Mouse (Mus musculus) cerebellum, adult (tissue): Measurements from ENCODE around the gene Hnf1b.

Source experiments
- ATAC-seq: cut with Nextera tagmentation; 2 replicates; pipeline ENCODE4 v1.9.2; 2017; ENCODE audit warnings: mild to moderate bottlenecking, moderate library complexity, mixed read lengths; ENCODE audit not compliant: insufficient number of reproducible peaks, low FRiP score, low TSS enrichment

Hnf1b gene

DNA sequence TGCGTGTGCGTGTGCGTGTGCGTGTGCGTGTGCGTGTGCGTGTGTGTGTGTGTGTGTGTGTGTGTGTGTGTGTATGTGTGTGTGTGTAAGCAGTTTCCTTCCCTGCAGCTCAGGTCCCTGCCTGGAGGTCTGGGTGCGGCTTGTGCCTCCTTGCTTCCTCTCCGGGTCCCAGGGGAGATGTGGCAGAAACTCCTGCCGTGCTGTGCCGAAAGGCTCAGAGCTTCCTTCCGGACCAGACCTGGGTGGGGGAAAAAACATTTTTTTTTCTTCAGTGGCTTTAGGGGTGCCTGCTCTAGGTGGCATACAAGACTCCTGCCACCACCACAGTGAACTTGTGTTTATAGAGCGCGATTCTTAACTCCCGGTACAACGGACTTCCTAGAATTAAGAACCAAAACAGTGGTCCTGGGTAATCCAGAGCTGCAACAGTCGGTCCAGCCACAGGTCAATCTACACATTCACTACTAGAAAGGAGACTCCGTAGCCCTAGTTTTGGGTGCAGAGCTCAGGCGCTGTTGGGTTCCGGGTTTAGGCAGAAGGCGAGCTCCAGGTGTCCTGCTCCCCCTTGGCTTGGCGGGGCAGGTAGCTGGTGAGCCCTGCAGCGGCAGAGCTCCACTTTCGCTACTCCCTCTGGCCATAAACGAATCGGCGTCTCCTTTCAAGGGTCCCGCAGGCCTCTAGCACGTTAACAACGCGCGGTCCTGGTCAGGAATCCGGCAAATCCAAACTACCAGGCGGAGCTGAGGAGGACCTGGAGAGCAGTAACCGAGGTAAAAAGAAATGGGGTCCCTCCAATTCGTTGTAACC lies at the start of gene Hnf1b:
Gene Hnf1b, plus strand, starts transcription at position 535 of the 807 bp plus-strand sequence.
- ATAC-seq: no peak

DNA sequence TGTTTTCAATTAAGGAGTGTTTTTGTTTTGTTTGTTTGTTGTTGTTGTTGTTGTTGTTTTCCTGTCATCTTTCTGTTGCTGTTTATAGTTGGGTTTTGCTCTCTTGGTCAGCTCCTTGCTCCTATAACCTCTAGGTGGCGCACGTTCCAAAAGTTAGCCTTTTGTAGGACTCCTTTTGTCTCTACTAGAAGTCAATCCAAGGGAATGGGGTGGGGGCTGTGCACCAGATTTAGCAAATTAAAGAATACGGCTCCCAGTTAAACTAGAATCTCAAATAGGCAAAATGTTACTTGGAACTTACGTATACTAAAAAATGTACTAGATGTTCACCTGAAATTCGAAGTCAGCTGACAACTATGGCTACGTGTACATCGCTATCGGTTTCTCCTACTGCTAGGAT lies 47.7 kb upstream of the Hnf1b start:
- ATAC-seq: no peak

DNA sequence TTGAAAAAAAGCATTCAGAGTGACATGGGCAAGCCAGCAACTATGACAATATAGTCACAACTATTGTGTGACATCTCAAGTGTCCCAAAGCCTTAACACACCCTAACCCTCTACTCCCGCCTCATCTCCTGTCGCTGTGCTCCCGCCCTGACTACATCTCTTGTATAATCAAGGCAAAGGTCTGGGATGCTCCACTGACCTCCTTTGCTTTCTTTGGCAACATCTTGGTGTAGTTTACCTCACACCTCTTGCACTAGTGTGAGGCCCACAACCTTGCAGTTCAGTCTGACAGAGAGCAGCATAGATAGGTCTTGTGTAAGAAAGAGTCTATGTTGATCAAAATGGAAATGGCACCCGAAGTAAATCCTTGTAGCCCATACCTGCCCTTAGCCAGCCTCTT lies 47.3 kb upstream of the Hnf1b start:
- no peak for ATAC-seq

DNA sequence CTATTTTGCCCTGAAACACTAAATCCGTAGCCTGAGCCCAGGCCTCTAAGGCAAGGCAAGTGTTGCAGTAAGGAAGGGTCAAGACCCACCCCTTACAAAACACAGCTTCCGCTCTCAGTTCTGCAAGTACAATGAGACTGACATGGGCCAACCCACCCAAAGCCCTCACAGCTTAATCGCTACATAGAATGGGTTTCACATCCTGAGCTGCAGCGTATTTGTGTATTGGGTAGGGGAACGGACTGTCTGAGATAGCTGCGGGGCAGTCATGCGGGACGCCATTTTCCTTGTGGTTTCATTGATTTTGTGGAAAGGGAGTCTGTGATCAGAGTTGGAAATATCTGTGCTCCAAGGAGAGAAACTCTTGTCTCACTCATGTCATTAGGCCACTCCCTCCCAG lies 39.4 kb upstream of the Hnf1b start:
- ATAC-seq: no peak

DNA sequence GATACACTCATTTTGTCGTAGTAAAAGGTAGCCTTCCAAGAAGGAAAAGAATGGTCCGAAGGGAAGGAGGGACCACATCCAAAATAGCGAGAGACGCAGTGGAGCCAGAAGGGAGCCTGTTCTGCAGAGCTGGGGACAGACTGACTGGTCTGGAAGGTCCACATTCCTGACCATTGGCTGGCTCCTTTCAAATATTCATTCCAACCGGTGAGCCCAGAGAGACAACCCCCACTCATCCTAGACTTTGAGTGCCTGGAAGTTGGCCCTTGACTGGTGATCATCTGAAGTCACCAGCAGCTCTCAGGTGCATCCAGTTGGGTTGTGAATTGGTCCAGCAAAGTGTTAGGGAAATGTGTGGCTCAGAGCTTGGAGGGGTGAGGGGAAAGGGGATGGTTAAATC lies 34.7 kb upstream of the Hnf1b start:
- ATAC-seq: no peak

DNA sequence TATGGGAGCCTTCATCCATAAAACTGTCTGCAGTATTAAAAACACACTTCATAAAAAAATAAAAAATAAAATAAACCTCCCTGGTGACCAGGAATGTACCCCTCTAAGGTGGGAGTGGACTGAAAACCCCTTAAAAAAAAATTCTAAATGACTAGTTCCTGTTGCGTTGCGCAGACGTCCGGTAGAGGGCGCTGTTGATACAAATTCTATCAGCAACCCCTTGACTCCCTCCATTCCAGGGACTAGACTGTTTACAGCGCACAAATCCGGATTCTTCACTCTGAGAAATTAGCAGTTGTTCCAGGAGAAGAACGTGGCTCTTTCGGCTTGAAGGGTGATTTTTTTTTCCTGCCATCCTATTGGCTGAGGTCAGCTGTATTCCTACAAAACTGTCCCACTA lies 34.2 kb upstream of the Hnf1b start:
- ATAC-seq: no peak

DNA sequence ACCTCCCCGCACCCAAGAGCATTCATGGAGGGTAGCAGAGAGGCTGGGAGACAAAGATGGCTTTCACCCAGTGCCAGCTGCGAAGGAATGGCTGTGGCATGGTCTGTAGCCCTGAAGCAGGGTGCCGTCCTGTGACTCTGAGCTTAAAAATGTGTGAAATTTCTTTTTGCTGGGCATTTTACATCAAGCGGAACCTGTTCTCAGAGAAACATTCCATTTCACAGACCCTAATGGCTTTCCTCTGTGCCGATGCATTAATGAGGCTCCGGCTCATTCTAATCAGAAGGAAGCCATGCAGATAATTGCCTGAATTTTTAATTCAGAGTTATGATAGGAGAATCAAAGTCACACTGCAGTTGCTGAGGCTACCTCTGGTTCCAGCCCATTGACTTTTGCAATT lies 32.8 kb upstream of the Hnf1b start:
- ATAC-seq: no peak

DNA sequence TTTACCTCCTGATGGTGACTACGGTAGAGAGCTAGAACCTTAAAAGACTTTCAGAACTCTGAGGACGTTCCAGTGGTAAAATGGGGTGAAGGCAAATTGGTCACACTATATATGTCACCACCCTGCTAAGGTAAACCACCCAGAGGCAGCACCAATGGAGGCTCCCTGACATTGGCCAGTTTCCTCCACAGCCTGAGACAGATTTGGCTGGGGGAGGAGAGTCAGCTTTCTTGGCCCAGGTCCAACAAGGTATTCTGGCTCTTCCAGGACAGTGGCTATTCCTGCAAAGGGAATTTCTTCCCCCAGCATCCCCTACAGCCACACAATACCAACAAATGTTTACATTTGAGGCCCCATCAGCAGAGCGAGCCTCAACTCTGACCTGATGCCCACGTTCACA lies 31.9 kb upstream of the Hnf1b start:
- ATAC-seq: no peak

DNA sequence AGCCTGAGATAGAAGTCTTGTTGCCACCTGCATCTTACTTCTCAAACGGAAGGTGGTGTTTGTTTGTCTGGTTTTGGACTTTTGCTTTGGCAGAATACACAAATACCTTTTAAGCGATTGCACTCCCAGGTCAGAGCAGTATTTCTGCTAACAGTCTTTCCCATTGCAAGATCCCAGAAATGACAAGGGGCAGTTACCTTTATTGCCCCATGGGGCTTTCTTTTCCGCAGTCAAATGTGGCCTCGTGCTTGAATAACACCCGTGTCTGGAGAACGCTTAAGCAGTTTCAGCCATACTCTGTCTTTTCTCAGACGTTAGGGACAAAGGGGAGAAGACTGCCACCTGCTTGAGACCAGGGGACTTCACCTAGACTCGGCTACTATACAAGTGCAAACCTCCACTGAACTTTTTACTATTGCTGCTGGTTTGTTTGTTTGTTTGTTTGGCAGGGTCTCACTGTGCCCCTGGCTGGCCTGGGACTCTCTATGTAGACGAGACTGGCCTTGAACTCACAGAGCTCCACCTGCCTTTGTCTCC lies 31.2 kb upstream of the Hnf1b start:
- ATAC-seq: no peak

DNA sequence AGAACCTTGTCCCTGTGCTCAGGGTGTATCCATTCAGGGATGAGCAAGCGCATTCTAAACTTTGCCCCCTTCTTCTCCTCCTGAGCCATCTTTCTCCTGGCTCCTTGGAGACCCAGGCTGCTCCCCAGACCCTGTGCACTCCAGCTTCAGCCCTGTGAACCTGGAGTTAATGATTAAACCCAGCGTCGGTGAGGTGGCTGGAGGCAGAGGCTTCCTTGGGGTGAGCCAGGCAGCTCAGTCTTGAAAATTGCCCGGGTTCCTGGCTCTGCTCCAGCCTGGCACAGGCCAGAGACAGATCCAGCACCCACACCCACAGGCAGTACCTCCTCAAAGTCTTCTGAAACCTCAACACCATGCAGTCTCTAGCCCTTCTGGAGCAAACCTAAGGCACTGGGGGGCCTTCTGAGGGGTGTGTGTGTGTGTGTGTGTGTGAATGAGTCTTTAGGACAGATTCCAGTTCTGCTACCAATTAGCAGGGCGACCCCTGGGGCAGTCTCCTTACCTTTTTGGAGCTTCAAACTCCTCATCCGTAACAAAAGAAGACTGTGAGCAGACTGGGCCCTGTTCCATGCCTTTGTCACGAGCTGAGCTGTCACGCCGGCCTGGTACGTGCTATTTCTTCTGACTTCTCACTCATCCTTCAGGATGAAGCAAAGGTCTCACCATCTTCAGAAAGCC lies 29.9 kb upstream of the Hnf1b start:
- no peak for ATAC-seq

DNA sequence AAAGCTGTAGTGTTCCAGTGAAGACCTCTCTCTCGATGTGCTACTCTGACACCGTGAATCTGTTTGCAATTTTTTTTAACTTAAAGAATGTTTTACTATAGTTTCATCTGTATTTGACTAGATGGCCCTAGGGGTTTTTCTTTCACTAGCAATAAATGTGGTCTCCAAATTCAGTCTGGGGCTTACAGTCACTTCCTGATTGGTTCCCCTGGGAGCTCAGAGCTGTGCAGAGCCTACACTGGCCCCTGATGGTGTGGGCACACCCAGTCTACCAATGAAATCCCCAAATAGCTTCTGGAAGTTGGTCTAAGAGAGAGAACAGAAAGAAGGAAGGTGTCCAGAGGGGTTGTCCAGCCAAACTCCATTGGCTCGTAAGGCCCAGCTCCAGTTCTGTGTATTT lies 23.7 kb upstream of the Hnf1b start:
- ATAC-seq: no peak

DNA sequence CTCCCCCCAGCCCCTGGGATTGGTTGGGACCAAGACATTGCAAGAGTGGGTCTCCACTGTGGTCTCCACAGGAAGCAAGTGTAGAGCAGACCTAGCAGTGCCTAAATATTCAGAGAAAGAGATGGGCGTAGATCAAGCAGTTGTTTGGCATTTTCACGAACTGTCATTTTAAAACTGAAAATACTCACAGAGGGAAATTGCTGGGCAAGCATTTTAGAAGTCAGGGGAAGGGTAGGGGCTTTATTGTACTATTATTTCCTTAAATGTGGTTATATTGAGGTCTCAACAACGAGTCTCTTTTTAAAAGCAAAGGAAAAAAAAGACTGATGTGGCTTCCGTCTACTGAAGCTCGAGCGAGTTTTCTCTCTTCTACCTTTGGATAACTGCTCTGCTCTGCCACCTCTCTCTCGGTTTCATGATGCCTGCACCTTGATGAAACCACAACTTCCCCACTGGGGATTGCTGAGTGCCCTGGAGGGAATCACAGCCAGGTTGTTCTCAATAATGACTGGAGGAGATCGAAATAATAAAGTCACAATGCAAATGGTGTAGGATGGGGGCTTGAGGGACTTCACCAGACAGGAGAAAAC lies 21.2 kb upstream of the Hnf1b start:
- no peak for ATAC-seq

DNA sequence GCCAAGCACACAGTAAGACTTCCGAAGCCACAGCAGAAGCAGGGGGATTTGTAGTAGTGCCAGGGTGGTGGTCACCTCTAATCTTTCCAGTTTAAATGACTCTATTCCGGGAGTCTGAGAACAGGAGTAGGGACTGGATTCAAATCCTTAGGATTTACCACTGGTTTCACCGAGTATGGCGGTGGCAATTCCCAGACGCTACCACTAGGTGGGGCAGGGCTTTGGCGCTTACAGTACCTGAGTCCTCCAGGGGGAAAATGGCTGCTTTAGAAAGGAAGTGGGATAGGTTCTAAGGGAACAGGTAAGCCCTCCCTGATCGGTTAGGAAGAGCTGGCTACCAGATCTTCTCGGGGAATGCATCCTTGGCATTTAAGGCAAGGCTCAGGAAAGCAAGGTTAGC lies 17.5 kb upstream of the Hnf1b start:
- ATAC-seq: no peak

DNA sequence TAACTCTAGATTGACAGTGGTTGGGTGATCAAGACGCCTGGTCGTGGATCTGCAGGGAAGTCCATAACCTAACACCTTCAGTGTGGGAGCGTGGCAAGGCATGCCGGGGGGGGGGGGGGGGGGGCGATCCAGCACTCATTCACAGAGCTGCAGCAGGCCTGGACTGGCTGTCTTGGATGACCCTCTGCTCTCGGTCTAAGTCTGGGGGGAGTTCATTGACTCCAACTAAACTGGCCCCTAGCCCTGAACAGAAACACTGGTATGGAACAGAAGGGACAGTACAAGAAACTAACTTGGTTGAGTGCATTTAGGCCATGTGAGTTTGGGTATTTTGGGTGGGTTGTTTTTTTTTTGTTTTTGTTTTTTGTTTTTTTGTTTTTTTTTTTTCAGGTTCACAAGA lies 16.3 kb upstream of the Hnf1b start:
- ATAC-seq: no peak

DNA sequence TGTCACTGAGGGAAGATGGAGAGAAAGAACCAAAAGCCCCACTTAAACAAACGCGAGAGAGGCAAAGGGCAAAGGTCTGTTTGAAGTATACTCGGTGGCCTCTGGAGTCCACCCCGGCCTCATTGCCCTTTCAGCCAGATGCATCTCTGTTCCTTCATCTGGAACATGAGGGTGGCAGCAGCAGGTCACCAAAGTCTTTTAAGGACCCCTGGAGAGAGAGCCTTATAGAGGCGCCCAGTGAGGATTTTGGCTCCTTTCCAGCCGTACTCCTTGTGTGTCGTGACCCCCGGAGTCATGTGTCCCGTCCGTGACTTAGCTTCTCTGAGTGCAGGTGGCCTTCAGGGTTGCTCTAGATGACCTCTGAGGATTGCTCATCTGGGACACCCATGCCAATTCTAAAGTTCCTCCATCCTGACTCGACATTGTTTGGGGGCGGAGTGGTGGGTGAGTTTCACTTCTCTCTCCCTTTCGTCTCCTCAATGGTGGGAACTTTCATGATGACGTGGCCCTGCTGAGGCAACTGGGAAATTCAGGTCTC lies 15.8 kb upstream of the Hnf1b start:
- no peak for ATAC-seq

DNA sequence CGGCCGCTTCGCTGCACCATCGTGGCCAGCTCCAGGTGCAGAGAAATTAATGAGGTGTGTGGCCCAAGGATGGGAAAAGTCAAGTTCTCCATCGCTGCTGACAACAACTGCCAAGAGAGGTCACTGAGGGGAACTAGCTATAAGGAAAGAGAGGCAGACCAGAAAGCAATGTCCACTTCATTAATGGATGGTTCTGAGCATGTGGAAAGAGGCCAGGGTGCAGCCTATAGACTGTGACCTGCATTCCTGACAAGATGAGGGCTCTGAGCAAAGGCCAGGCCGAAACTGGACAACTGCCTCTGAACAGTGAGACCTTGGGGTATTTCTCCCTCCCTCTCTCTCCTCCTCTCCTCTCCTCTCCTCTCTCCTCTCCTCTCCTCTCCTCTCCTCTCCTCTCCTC lies 10.4 kb upstream of the Hnf1b start:
- ATAC-seq: no peak

DNA sequence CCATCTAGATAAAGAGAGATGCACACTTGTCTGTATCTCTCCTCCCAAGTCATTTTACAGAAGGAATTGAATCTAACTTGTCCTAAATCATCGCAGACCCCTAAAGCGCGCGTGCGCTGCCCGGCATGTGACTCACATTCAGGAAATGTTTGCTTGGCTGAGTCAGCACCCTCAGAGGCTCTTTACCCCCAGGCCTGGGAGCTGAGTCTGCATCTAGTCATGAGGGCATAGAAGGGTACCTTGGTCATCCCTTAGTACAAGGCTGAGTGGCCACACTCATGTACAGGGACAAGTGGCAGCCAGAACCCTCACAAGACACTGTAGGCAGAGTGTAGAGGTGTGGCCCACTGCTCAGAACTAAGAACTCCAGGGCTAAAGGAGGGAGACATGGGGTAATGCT lies 6.3 kb upstream of the Hnf1b start:
- ATAC-seq: no peak

DNA sequence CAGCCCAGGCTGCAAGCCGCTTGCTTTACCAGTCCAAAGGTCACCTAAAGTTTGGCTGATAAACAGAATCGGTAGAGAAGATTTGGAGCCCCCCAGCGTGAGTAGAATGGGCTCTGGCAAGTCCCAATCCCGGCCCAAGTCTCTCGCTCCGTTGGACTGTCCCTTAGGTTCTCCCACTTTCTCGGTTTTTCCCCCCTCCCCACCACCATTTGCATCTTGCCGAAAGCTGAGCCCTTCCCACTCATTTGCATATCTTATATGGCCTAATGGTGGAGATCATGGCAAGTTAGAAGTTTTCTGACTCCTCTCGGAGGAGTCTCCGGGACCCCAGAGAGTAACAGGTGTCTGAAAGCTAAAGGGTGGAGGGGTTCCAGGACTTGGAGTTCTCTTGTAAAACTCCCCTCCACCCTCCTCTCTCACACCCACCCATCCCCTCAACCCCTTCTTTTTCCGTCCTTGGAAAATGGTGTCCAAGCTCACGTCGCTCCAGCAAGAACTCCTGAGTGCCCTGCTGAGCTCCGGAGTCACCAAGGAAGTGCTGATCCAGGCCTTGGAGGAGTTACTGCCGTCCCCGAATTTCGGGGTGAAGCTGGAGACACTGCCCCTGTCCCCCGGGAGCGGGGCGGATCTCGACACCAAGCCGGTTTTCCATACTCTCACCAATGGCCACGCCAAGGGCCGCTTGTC lies 866 bp downstream of the Hnf1b start:
- no peak for ATAC-seq

DNA sequence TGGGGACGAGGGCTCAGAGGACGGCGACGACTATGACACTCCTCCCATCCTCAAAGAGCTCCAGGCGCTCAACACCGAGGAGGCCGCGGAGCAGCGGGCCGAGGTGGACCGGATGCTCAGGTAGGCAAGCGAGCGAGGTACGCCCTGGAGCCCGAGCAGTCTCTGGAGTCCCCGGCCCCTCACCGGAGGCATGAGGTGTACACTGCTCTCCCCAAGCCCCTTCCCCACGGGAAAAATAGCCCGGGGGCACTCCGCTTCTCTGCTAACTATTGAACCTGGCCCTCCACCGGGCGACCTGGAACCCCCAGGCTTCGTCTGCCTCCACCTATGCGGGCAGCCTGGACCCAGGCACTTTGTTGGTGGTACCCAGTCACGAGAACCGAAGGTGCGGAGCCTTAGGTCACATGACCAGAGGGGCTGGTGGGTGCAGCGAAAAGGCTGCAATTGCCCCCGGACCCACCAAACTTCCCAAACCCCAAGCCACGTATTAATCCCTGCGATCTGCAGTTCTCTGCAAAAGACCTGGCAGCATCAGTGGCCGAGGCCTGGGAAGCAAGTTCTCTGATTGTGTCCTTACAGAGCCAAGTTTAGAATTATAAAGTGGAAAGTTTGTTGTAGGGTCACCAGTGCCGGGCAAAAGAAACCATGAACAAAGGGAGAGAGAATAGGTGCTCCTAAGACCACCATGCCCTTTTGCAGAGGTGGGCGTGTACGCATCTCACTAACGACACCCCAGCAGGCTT lies 1.6 kb downstream of the Hnf1b start:
- ATAC-seq: no peak

DNA sequence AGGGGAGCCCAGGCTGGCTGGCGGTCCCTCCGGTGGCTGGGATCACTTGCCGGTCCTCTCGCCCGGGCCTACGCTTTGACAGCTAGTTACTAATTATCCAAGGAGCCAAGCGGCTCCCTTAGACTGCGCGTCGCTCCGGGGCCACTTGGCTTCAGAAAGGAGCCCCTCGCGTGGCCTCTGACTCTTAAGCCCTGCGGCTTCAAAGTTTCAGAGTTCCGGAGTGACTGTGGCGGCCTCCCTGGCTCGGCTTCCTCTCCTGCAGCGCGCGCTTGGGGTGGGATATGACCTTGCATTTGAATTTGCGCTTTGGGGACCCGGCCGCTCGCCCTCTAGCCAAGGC lies 2.1 kb downstream of the Hnf1b start:
- ATAC-seq: no peak
